Mouse (Mus musculus) erythroblast, embryonic 14.5 days (primary cell): Measurements from ENCODE around the gene Hcfc2. TPM values are rescaled to one million over a fixed set of nuclear protein-coding genes. Genes with fewer than 3 reads are reported as not detected.
A peak's percentile ranks its signal among the peaks of the same experiment; 100 is the strongest.

ENCODE experiments used
- H3K27me3 ChIP-seq: 2 replicates; pipeline ENCODE4 v1.6.1; 2012; ENCODE audit warnings: inconsistent platforms; ENCODE audit not compliant: control insufficient read depth
- H3K36me3 ChIP-seq: 2 replicates; pipeline ENCODE4 v1.6.1; 2012; ENCODE audit warnings: mild to moderate bottlenecking, inconsistent platforms; ENCODE audit not compliant: control insufficient read depth
- H3K4me1 ChIP-seq: 2 replicates; pipeline ENCODE4 v1.6.1; 2012; ENCODE audit warnings: inconsistent platforms; ENCODE audit not compliant: control insufficient read depth
- H3K4me3 ChIP-seq: replicated peaks from 2 replicates; pipeline ENCODE3; 2012; ENCODE audit warnings: moderate library complexity, mild to moderate bottlenecking, inconsistent platforms
- H3K9me3 ChIP-seq: 2 replicates; pipeline ENCODE4 v1.6.1; 2012; ENCODE audit warnings: low read length, inconsistent platforms, mixed read lengths; ENCODE audit not compliant: control insufficient read depth
- GATA1 ChIP-seq: IDR thresholded peaks from 2 replicates; pipeline ENCODE4 v1.6.1; 2012; ENCODE audit warnings: low read length, inconsistent platforms, mixed read lengths
- TAL1 ChIP-seq: IDR thresholded peaks from 3 replicates; pipeline ENCODE4 v1.6.1; 2012; ENCODE audit warnings: low read length, inconsistent platforms, mixed read lengths
- polyA plus RNA-seq: library from polyadenylated mRNA; stranded (reverse); fragments of >175 nt; gene quantifications from 2 replicates; pipeline ENCODE4 v1.2.3, GENCODE M21; 2012

Gene Hcfc2
- polyA plus RNA-seq, 1 experiment: 0.10 TPM

GRCm38 (mm10) chr10:82762756-82763681, 67.1 kb downstream of the Hcfc2 start:
- no peaks in the 10 kb centered on the region for H3K27me3 ChIP-seq
- TF ChIP-seq GATA1: no peak
- no peak for TF ChIP-seq TAL1
- H3K4me1 ChIP-seq: peaks cover 54% of the 10 kb centered on the region
- no peaks in the 10 kb centered on the region for H3K9me3 ChIP-seq
- H3K4me3 ChIP-seq: peak overlapping the region; percentile 92
- H3K36me3 ChIP-seq: peaks cover 40% of the 10 kb centered on the region

GRCm38 (mm10) chr10:82763840-82764631, 68.1 kb downstream of the Hcfc2 start, which contains the start of gene Nfyb:
Gene Nfyb (minus strand): TSS chr10:82764144.
- no peak for TF ChIP-seq GATA1
- TF ChIP-seq TAL1: no peak
- H3K27me3 ChIP-seq: no peaks in the 10 kb centered on the region

GRCm38 (mm10) chr10:82768901-82769300, 72.9 kb downstream of the Hcfc2 start:
- peaks cover 19% of the 10 kb centered on the region for H3K4me1 ChIP-seq
- no peak overlapping the region for H3K4me3 ChIP-seq
- peaks cover 3% of the 10 kb centered on the region; the same call in 1 of the 2 replicates for H3K27me3 ChIP-seq
- TF ChIP-seq TAL1: no peak
- no peak for TF ChIP-seq GATA1
- H3K36me3 ChIP-seq: no peaks in the 10 kb centered on the region
- H3K9me3 ChIP-seq: no peaks in the 10 kb centered on the region

More at GRCm38 (mm10) chr10:82763840-82764631, 68.1 kb downstream of the Hcfc2 start, which contains the start of gene Nfyb:
- Histone ChIP-seq H3K4me3 (peak within 1 kb of the TSS; percentile 92), H3K9me3 (no peaks in the 10 kb centered on the region), H3K4me1 (peaks cover 49% of the 10 kb centered on the region), H3K36me3 (peaks cover 29% of the 10 kb centered on the region)

- peaks cover 7% of the 10 kb centered on the region for H3K4me1 ChIP-seq
- no peak for TF ChIP-seq GATA1
- TF ChIP-seq TAL1: no peak
- H3K9me3 ChIP-seq: no peaks in the 10 kb centered on the region
- H3K4me3 ChIP-seq: no peak overlapping the region
- H3K27me3 ChIP-seq: peaks cover 5% of the 10 kb centered on the region; the same call in 1 of the 2 replicates
- H3K36me3 ChIP-seq: no peaks in the 10 kb centered on the region
These were observed 74.8 kb downstream of the Hcfc2 start for GRCm38 (mm10) chr10:82770713-82771112.

GRCm38 (mm10) chr10:82771595-82772170, 75.7 kb downstream of the Hcfc2 start:
- no peaks in the 10 kb centered on the region for H3K9me3 ChIP-seq
- H3K4me3 ChIP-seq: no peak overlapping the region
- H3K27me3 ChIP-seq: peaks cover 6% of the 10 kb centered on the region; the same call in 1 of the 2 replicates
- H3K36me3 ChIP-seq: no peaks in the 10 kb centered on the region
- no peak for TF ChIP-seq GATA1
- no peak for TF ChIP-seq TAL1
- H3K4me1 ChIP-seq: peaks cover 14% of the 10 kb centered on the region

GRCm38 (mm10) chr10:82774841-82775240, 78.9 kb downstream of the Hcfc2 start:
- TF ChIP-seq GATA1 (no peak), TAL1 (no peak)
- peaks cover 40% of the 10 kb centered on the region for H3K4me1 ChIP-seq
- no peaks in the 10 kb centered on the region for H3K36me3 ChIP-seq
- H3K27me3 ChIP-seq: peaks cover 6% of the 10 kb centered on the region; the same call in 1 of the 2 replicates
- H3K9me3 ChIP-seq: no peaks in the 10 kb centered on the region
- H3K4me3 ChIP-seq: no peak overlapping the region

- Histone ChIP-seq H3K9me3 (no peaks in the 10 kb centered on the region), H3K27me3 (peaks cover 3% of the 10 kb centered on the region; the same call in 1 of the 2 replicates), H3K4me1 (peaks cover 48% of the 10 kb centered on the region), H3K36me3 (no peaks in the 10 kb centered on the region), H3K4me3 (no peak overlapping the region)
- TF ChIP-seq GATA1 (peak; percentile 15; the same call in 1 of the 2 replicates), TAL1 (peak; percentile 33; the same call in 1 of the 3 replicates)
These were observed 81.1 kb downstream of the Hcfc2 start for GRCm38 (mm10) chr10:82777075-82777474.

GRCm38 (mm10) chr10:82777886-82778285, 81.9 kb downstream of the Hcfc2 start:
- Histone ChIP-seq H3K9me3 (no peaks in the 10 kb centered on the region), H3K4me3 (no peak overlapping the region), H3K27me3 (peaks cover 3% of the 10 kb centered on the region; the same call in 1 of the 2 replicates), H3K4me1 (peaks cover 48% of the 10 kb centered on the region), H3K36me3 (no peaks in the 10 kb centered on the region)
- TF ChIP-seq TAL1 (no peak), GATA1 (no peak)
